Mouse (Mus musculus) adrenal gland, adult 18-20 months (tissue): ENCODE measurements around the gene Dnal1. TPM values are rescaled to one million over a fixed set of nuclear protein-coding genes. Genes with fewer than 3 reads are reported as not detected.
A peak's percentile ranks its signal among the peaks of the same experiment; 100 is the strongest.
"Not testable (repeated sequence)": the region's sequence is repeated elsewhere in the genome, so short reads cannot be mapped to it uniquely, and the experiment has no call there.

Source experiments
- DNase-seq, 2 experiments: peaks; one replicate each; pipeline ENCODE4 v3.0.0; 2021 to 2022; ENCODE audit warnings: low spot score in 2 of 2
- long read RNA-seq, 2 experiments: library from polyadenylated mRNA; stranded (forward); transcript quantifications; one replicate each; pipeline ENCODE4 v2.0.0; 2021
- total RNA-seq, 2 experiments: library from RNA; stranded (reverse); gene quantifications; 1 replicate in 1 of 2; 2 replicates in 1 of 2; pipeline ENCODE4 v1.2.3; 2021

The Dnal1 gene
- 10 to 100 TPM; 15.5 to 16.8 TPM for total RNA-seq
- long read RNA-seq, experiment 1, full-length matches to known transcripts = 1 of 3 reads
- long read RNA-seq, experiment 1, partial matches to known transcripts = 0 of 3 reads
- long read RNA-seq, experiment 1, other reads (novel, unspliced or antisense) = 2 of 3 reads
- long read RNA-seq, experiment 2, partial matches to known transcripts = 0 of 7 reads
- long read RNA-seq, experiment 2, other reads (novel, unspliced or antisense) = 7 of 7 reads

DNA sequence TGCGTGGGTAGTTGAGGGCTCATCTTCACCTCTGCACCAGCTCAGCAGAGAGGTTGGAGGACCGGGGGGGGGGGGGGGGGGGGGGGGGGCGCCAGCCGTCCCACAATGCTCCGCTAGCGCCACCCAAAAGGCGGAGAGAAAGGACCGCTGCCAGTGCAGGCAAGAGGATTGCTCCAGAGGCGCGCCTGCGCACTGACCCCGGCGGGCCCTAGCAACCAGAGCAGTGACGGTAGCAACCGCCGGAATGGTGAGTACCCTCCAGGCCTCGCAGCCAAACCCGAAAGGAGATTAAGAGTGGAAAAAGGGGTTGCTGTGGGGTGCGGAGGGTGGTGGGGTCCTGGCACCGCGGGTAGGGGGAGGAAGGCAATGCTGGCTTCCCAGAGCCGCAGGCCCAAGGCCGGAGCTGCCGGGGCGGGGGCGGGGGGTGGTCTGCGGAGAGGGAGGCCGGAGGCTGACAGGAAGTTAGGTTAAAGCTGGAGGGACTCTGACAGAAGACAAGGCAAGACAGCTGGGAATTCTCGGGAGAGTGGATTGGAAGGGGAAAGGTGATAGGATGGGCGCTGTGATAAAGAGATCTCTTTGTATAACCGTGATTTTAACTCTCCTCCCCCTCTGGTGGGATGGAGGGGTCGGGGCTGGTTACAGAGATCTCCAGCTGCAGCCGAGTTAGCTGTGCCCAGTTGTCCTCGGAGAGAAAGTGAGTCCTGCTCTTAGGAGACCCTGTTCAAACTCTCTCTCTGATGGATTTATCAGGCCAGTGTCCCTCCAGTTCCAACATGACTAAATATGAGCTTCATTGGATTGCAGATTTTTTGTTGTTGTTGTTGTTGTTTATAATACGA lies at the start of gene Dnal1:
Gene Dnal1 (plus strand): TSS at position 214 of the 842 bp plus-strand sequence.
- peak; percentile 78 to 79 for DNase-seq

DNA sequence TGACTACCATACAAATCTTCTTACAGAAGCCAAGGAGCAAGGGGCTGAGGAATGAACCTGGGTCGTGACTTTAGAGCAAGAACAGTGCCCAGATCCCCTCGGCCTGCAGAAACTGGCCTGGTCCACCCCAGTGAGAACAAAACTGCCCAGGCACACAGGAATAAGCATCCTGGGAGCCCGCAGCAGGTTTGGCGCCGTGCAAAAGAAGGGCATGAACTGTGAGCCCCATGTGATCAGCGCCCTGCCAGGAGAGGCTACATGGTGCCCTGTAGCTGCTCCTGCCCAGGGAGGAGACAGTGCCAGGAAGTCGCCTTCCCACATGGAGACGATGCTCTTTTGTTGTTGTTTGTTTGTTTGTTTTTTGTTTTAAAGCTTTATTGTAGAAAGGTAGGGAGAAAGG lies 49.5 kb upstream of the Dnal1 start:
- no peak for DNase-seq

DNA sequence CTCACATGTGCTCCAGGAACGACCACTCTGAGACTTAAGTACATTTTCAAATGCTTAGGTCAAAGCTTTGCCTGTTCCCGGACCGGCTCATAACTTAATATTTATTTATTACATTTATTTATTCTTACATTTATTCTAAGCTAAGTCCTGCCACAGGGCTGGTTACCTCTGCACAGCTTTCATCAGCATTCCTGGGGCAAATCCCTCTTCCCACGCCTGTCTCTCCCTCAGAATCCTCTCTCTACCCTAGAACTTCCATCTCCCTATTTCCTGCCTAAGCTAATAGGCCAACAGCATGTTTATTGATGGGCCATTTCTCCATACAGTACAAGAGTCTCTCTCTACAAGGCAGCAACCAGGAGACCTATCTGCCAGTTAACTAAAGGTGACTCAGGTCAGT lies 46.4 kb upstream of the Dnal1 start:
- no peak for DNase-seq

DNA sequence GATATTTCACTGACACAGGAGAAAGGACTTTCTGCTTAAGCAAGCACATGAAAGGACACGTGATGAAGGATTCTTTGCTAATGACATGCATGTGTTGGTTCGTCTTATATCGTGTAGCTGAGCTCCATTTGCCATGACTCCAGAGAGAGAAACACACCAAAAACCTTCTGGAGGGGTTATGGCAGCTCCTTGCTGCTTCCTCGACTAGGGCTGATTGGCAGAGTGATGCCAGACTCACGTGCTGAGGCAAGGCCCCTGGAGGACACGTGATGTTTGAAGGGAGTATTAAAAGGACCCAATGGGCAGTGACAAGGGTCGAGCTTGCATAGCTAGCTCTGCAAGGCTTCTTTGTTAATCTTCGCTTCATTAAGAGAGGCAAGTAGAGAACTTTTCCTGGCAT lies 45.9 kb upstream of the Dnal1 start:
- DNase-seq = no peak

GRCm38 (mm10) chr12:84068986-84069385 lies 45.2 kb upstream of the Dnal1 start, which contains the start of gene Acot5:
Gene Acot5 (plus strand): TSS chr12:84069325.
- DNase-seq = no peak

GRCm38 (mm10) chr12:84069582-84069981 lies 44.6 kb upstream of the Dnal1 start:
- DNase-seq = peak; percentile 17 to 27

DNA sequence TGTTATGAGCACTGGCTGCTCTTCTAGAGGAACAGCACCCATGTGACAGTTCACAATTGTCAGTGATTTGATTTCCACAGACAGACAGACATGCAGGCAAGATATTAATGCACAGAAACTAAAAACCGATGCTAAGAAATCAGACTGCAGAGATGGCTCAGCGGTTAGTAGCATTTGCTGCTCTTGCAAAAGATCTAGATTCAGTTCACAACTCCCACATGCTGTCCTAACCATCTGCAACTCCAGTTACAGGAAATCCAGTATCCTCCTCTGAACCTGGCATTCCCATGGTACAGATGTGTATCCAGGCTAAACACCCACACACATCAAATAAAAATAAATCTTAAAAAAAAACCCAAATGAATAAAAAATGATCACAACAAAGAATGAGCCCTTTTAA lies 42.5 kb upstream of the Dnal1 start:
- DNase-seq = no peak

DNA sequence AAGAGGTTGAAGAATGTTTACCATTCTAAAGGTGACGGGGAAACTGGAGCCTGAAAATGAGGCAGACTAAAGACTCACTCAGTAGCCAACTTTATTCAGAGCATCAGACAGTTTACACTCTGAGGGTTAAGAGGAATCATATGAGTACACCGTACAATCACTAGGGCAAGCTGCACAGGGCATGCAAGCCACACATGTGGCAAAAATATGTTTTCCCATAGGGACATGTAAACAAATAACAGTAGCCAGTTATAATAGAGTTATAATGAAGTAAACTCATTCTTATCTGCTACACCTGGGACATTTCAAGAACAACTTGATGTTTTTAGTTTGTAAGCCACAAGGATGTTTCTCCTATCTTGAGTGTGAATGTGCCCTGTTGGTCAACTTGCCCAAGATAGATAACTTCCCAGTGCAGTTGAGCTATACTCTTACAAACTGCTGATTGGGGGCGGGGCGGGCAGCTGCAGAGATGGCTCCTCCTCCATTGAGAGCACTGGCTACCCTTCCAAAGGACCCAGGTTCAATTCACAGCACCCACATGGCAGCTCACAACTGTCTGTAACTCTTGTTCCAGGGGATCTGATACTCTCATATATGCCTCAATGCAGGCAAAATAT lies 36.7 kb upstream of the Dnal1 start:
- no peak for DNase-seq

DNA sequence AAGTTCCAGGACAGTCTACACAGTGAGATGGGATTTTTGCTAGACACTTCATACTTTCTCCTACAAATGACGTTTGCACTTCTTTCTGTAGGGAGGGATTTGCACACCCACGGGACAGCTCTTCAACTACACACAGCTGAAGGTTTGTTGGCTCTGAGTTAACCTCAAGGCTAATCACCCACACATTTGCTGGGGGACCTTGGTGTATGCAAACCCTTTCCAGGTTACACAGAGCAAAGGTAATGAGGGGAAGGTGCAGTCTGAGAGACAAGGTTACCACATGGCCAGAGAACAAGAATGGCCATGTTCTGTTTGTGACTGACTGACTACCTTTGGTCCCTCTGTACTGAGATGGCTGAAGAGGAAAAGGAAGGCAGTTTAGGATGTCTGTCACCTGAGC lies 30.3 kb upstream of the Dnal1 start:
- no peak for DNase-seq

GRCm38 (mm10) chr12:84084581-84084980 lies 29.6 kb upstream of the Dnal1 start:
- DNase-seq = no peak

DNA sequence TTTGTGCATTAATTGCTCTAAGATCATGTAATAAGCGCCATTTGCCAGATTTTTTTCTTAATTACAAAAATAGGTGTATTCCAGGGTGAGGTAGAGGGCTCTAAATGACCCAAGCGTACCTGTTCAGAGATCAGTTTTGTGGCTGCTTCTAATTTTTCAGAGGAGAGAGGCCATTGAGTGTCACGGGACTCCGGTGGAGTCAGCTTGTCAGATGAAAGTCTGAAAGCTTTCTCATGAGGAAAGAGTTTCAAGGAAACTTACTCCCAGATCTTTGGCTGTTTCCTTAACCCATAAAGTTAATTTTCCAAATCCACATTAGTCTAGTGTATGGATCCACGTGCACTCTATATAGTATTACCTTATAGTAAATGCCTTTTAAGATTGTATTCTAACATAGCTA lies 19.5 kb upstream of the Dnal1 start:
- not testable (repeated sequence) for DNase-seq

DNA sequence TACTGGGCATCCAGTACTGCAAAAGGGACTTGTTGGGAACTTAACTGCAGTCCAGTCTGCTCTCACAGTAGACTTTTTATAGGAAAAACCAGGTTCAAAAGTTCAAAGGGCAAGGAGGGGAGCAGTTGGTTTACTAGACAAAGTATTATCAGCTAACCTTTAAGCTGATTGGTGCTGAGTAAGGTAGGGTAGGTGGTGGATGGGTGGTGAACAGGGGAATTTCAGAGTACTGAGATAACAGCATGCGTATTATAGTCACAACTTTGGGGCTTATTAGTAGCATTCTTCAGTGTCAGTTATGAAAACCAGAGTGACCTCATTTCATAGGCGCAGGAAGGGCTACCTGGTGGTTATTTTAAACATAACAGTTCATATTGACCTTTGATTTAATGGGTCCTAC lies 14.6 kb upstream of the Dnal1 start:
- DNase-seq = no peak

DNA sequence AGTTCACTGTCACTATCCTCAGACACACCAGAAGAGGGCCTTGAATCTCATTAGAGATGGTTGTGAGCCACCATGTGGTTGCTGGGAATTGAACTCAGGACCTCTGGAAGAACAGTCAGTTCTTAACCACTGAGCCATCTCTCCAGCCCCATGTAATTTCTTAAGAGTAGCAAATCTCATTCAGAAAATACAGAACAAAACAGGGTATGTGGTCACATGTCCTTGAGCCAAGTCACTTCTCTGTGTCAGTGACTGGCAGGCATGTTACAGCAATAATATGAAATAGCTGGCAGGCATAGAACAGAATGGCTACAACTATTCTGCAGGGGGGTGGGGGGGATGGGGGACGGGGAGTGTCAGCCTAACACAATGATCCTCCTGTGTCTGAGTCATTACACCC lies 14.1 kb upstream of the Dnal1 start:
- no peak for DNase-seq

DNA sequence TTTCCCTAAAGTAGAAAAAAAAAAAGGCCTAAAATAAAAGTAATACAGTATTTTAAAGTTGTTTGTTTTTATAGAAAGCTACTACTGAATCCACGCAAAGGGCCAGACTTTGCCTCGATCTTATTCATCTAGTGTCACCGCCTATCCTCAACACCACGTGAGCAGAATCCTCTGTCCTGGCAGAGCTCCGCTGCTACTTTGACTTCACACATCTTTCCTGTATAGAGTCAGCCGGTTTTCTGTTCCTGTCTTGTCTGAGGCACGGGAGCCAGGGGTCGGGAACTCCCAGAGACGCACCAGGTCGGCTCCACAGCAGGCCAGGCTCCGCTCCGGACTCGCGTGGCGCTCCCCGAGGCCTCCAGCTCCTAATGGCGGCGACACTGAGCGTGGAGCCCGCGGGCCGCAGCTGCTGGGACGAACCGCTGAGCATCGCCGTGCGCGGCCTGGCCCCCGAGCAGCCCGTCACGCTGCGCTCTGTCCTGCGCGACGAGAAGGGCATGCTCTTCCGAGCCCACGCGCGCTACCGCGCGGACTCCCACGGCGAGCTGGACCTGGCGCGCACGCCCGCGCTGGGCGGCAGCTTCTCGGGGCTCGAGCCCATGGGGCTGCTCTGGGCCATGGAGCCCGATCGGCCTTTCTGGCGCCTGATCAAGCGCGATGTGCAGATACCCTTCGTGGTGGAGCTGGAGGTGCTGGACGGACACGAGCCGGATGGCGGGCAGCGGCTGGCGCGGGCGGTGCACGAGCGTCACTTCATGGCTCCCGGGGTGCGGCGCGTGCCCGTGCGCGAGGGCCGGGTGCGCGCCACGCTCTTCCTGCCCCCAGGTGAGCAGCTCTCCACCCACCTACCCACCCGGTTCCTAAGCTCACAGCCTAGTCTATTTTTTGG lies 13.3 kb upstream of the Dnal1 start, which contains the start of gene Acot6:
Gene Acot6 (plus strand): TSS at position 51 of the 889 bp plus-strand sequence.
- peak; percentile 43 to 53 for DNase-seq

DNA sequence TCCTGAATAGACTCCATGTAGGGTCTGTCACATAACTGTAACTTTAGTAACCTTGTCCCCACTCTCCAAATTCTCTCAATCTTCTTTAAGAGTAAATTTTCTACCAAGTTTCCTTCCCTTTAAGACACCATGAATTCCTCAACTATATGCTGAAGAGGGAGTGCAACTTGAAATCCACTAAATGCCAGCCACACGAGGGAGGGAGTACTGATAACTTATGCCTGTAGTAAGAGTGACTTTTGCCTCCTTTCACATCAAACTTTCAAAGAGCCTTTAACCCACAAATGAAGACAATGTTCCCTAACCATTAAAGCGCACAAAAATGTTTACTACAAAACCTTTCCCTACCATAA lies 12.7 kb upstream of the Dnal1 start:
- no peak for DNase-seq

- no peak for DNase-seq
These were observed 7.2 kb upstream of the Dnal1 start for GRCm38 (mm10) chr12:84107012-84107411.

GRCm38 (mm10) chr12:84107692-84108091 lies 6.5 kb upstream of the Dnal1 start:
- DNase-seq = no peak

GRCm38 (mm10) chr12:84109924-84110323 lies 4.2 kb upstream of the Dnal1 start:
- DNase-seq = no peak

GRCm38 (mm10) chr12:84110814-84111213 lies 3.4 kb upstream of the Dnal1 start:
- DNase-seq = no peak

DNA sequence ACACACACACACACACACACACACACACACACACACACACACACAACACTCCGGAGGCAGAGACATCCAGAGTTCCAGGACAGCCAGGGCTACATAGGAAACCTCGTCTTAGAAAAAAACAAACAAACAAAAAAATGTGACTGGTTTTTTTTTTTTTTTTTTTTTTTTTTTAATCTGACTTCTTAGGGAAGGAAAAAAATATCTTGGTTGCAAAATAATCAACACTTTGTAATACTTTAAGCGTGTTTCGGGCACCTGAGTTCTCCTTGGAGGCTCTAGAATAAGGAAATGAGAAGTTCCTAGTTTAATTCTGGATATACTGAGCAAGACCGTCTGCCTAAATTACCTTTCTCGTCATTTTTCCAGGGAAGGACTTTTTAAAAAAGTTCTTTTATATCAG lies 490 bp upstream of the Dnal1 start:
- DNase-seq = no peak

DNA sequence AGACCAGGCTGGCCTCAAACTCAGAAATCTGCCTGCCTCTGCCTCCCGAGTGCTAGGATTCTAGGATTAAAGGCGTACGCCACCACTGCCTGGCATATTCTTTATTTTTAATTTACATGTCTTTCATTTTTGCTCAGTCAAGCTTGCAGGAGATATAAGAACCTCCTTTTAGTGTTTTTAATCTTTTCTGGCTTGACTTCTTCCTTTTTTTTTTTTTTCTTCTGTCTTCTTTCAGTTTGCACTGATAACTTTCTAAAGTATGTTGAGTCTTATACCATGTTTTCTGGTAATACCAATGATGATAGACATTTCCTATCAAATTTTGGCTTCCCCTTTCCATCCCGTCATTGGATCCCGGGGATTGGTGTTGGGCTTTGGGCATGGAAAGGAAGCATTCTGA lies 5.4 kb downstream of the Dnal1 start:
- DNase-seq = no peak
